In genomic region chr10:3366036-3366869, GRCm38 (mm10) we compare ENCODE assay signal across 8 mouse cellular contexts. TPM values are rescaled to one million over a fixed set of nuclear protein-coding genes. Genes with fewer than 3 reads are reported as not detected.
A peak's percentile ranks its signal among the peaks of the same experiment; 100 is the strongest.
DNase-seq lines count a peak whose midpoint lies in the region; ATAC-seq lines count a peak whose summit lies in the region.

Gene Ppp1r14c, plus strand, starts transcription at chr10:3366057.

- peak within 1 kb of the TSS; percentile 39 for H3K4me3 ChIP-seq in hindbrain, embryonic 11.5 days (ENCODE audit: low read depth, low read length)

- H3K27ac ChIP-seq in hindbrain, embryonic 11.5 days (ENCODE audit: low read depth, low read length) = 0 out of 2 replicates have a peak within 1 kb of the TSS, but pooled peaks have one; percentile 30

- peak within 1 kb of the TSS; percentile 45 for H3K9ac ChIP-seq in hindbrain, embryonic 11.5 days (ENCODE audit: low read depth, low read length)

- peak within 1 kb of the TSS; percentile 57 for H3K4me2 ChIP-seq in hindbrain, embryonic 11.5 days (replicated peaks; ENCODE audit: low read depth, low read length)

- no peaks in the 10 kb centered on the region for H3K4me1 ChIP-seq in hindbrain, embryonic 11.5 days (replicated peaks; ENCODE audit: control insufficient read depth, insufficient read depth, low read length)

- peak; percentile 89 for ATAC-seq in hindbrain, embryonic 11.5 days (ENCODE audit: low FRiP score)

- WGBS in hindbrain, embryonic 11.5 days = under 1% methylated on average over 70 of the region's 74 CpGs

- no peaks in the 10 kb centered on the region for H3K36me3 ChIP-seq in hindbrain, embryonic 11.5 days (ENCODE audit: control insufficient read depth, insufficient read depth, low read length)

- H3K27me3 ChIP-seq in hindbrain, embryonic 11.5 days (ENCODE audit: control insufficient read depth, insufficient read depth, low read length) = no peaks in the 10 kb centered on the region

- H3K9me3 ChIP-seq in hindbrain, embryonic 11.5 days (ENCODE audit: control insufficient read depth, low read length) = no peaks in the 10 kb centered on the region

- peak; percentile 74 for DNase-seq in ZHBTc4 (ENCODE audit: low read depth, low spot score)
- peak; percentile 52 for DNase-seq in cerebellum, adult 9-11 months
- DNase-seq in frontal cortex, postnatal 14 days (ENCODE audit: low spot score in 2 of 2) = peak; percentile 45 to 61
- DNase-seq in hindbrain, embryonic 11.5 days (ENCODE audit: low spot score) = peak; percentile 69
- peak; percentile 59 to 75 for DNase-seq in left cerebral cortex, adult 18-20 months (ENCODE audit: low spot score in 2 of 2)
- DNase-seq in lung, postnatal 25 days (ENCODE audit: low spot score) = peak; percentile 34
- DNase-seq in right cerebral cortex, postnatal 36 days (ENCODE audit: low spot score in 2 of 2) = peak; percentile 52 to 59
- DNase-seq in thymus, postnatal 14 days = no peak

RNA-seq across cellular contexts. Expression of gene Ppp1r14c, which starts in this region (rescaled TPM):
- 11.3 and 13.6 TPM in 2 replicates for polyA plus RNA-seq in hindbrain, embryonic 11.5 days (2014; fragmentation: Nextera tagmentation; extraction: Ambion mirVana)
- 10 to 100 TPM; 11.2 to 12.2 TPM for total RNA-seq in left cerebral cortex, adult 18-20 months (2021)
